Mouse (Mus musculus): ENCODE measurements at regions not wholly inside any gene's neighbourhood (a gene's known extent, or its start where the extent isn't known, plus 50 kb on each side); places are given as distances from the start of the nearest gene placed in this dataset.

- TF ChIP-seq POLR2A (IDR thresholded peaks at IDR 0.05; ENCODE audit: control insufficient read depth, low read depth, low read length) (no peak), CTCF (IDR thresholded peaks at IDR 0.05; ENCODE audit: control insufficient read depth, insufficient read depth, insufficient replicate concordance, low read depth, low read length) (no peak)
Measured at GRCm38 (mm10) chr4:105291503-105291902, 134.4 kb downstream of the Plpp3 start.

Measured in testis, adult 2 months (tissue).